10 mouse cellular contexts compared by ENCODE assay signal in the genomic region with DNA sequence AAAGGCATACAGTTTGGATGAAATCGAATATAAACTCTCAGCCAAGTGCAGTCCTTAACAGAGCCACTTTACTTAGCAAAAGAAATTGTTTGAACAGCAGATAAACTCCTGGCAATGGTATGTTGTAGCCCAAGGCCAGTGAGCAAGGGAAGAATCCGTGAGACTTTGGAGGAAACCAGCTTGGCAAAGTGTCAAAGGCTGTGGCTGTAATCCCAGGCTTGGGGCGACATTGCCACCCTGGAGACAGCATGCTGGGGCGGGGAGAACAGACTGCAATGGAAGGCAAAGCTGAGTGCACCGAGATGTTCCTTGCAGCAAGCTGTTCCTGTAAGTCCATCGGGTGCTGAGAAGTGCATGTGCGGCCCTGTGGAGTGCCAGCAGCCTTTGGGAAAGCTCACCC.
A peak's percentile ranks its signal among the peaks of the same experiment; 100 is the strongest.
DNase-seq lines count a peak whose midpoint lies in the region; ATAC-seq lines count a peak whose summit lies in the region.
"Had no signal": no experiment of that assay in that cellular context is flagged by ENCODE, and none has a peak within 500 bp of the region (broad histone marks: within the 10 kb centered on the region; RNA-seq: fewer than 3 reads in every experiment).

No protein-coding gene starts in this region.

- H3K4me1 ChIP-seq in embryonic facial prominence, embryonic 13.5 days, result peaks cover 22% of the 10 kb centered on the region
- peaks cover 17% of the 10 kb centered on the region for H3K4me1 ChIP-seq in embryonic facial prominence, embryonic 10.5 days
- peaks cover 11% of the 10 kb centered on the region; the same call in 1 of the 2 replicates for H3K4me1 ChIP-seq in hindbrain, embryonic 14.5 days (replicated peaks; ENCODE audit: control insufficient read depth, insufficient read depth, low read length)

- H3K9me3 ChIP-seq in embryonic facial prominence, embryonic 13.5 days, result no peaks in the 10 kb centered on the region
- no peaks in the 10 kb centered on the region for H3K9me3 ChIP-seq in embryonic facial prominence, embryonic 10.5 days
- H3K9me3 ChIP-seq in hindbrain, embryonic 14.5 days (ENCODE audit: control insufficient read depth, low read length), result no peaks in the 10 kb centered on the region

- no peak for ATAC-seq in embryonic facial prominence, embryonic 13.5 days (ENCODE audit: insufficient number of reproducible peaks, insufficient read depth, low FRiP score, low TSS enrichment, low read depth)
- ATAC-seq in hindbrain, embryonic 14.5 days (ENCODE audit: low FRiP score), result no peak

- H3K27ac ChIP-seq in embryonic facial prominence, embryonic 13.5 days, result peak overlapping the region; percentile 48; the same call in 1 of the 2 replicates
- H3K27ac ChIP-seq in embryonic facial prominence, embryonic 10.5 days (replicated peaks), result no peak overlapping the region
- H3K27ac ChIP-seq in hindbrain, embryonic 14.5 days, result no peak overlapping the region

- H3K36me3 ChIP-seq in embryonic facial prominence, embryonic 13.5 days, result no peaks in the 10 kb centered on the region
- no peaks in the 10 kb centered on the region for H3K36me3 ChIP-seq in embryonic facial prominence, embryonic 10.5 days (replicated peaks)
- H3K36me3 ChIP-seq in hindbrain, embryonic 14.5 days (replicated peaks; ENCODE audit: control insufficient read depth, insufficient read depth), result no peaks in the 10 kb centered on the region

- H3K9ac ChIP-seq in embryonic facial prominence, embryonic 13.5 days, result no peak overlapping the region
- no peak overlapping the region for H3K9ac ChIP-seq in hindbrain, embryonic 14.5 days

- no peak overlapping the region for H3K4me2 ChIP-seq in embryonic facial prominence, embryonic 13.5 days
- H3K4me2 ChIP-seq in hindbrain, embryonic 14.5 days (replicated peaks), result no peak overlapping the region

- peaks cover 17% of the 10 kb centered on the region for H3K27me3 ChIP-seq in embryonic facial prominence, embryonic 13.5 days
- H3K27me3 ChIP-seq in embryonic facial prominence, embryonic 10.5 days (replicated peaks; ENCODE audit: low read depth, poor library complexity, severe bottlenecking), result peaks cover 33% of the 10 kb centered on the region
- H3K27me3 ChIP-seq in hindbrain, embryonic 14.5 days (ENCODE audit: control insufficient read depth, insufficient read depth, low read length), result no peaks in the 10 kb centered on the region

- 50% methylated on average over 7 of the region's 7 CpGs for WGBS in embryonic facial prominence, embryonic 13.5 days
- 82% methylated on average over 7 of the region's 7 CpGs for WGBS in embryonic facial prominence, embryonic 10.5 days
- WGBS in hindbrain, embryonic 14.5 days, result 72% methylated on average over 7 of the region's 7 CpGs

- H3K4me3 ChIP-seq in embryonic facial prominence, embryonic 13.5 days, result no peak overlapping the region
- no peak overlapping the region for H3K4me3 ChIP-seq in embryonic facial prominence, embryonic 10.5 days
- H3K4me3 ChIP-seq in hindbrain, embryonic 14.5 days (replicated peaks; ENCODE audit: low read length), result no peak overlapping the region

- no peak for DNase-seq in embryonic facial prominence, embryonic 10.5 days (ENCODE audit: low spot score)
- peak; percentile 7 to 38 for DNase-seq in layer of hippocampus, adult 18-20 months (ENCODE audit: low spot score in 2 of 2)
- DNase-seq in layer of hippocampus, adult 8-10 months (ENCODE audit: low spot score in 2 of 2), result no peak
- DNase-seq in fat pad, adult 2 months (ENCODE audit: extremely low read depth, low read depth, low spot score), result peak; percentile 31
- DNase-seq in lung, postnatal 36 days, result peak; percentile 33
- no peak for DNase-seq in left cerebral cortex, adult 8-10 months (ENCODE audit: low spot score in 2 of 2)
- DNase-seq in hindbrain, embryonic 14.5 days (ENCODE audit: low spot score), result no peak
- DNase-seq: kidney, adult 11 months; liver had no signal

Comparison
In these comparisons a context has a peak if more than half of its experiments do, and no peak if none do; other contexts are left out.
1. DNase-seq: peak in layer of hippocampus, adult 18-20 months (2 of 2), fat pad, adult 2 months (single experiment) and lung, postnatal 36 days (single experiment); none in embryonic facial prominence, embryonic 10.5 days (single experiment), layer of hippocampus, adult 8-10 months (0 of 2), left cerebral cortex, adult 8-10 months (0 of 2) and hindbrain, embryonic 14.5 days (single experiment).